Mouse (Mus musculus): Measurements from ENCODE around the gene Tpi1. TPM values are rescaled to one million over a fixed set of nuclear protein-coding genes. Genes with fewer than 3 reads are reported as not detected.
A peak's percentile ranks its signal among the peaks of the same experiment; 100 is the strongest.

Tpi1 gene
- polyA plus RNA-seq, 1 experiment from 2014 or later = 1,271 TPM

DNA sequence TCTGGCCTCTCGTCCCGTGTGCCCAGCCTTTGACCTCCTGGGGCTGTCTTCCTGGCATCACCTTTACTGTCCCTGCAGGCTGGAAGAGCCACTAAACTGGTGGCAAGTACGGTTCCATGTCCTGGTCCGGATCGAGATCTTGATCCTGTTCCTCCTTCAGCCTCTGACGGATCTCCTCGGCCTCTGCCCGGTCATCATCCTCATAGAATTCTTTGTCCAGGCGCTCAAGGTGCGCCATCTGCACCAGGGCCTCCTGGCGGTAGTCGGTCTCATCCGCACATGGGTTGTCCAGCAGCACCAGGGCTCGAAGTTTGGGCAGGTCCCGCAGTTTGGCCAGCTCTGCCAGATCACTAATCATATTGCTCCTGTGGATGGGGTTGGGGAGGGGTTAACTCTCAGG is 43.6 kb downstream of the Tpi1 start:
- no peak for ATAC-seq
- 86% methylated on average over 15 of the region's 15 CpGs for WGBS
- Histone ChIP-seq H3K27me3 (replicated peaks; ENCODE audit: control insufficient read depth, insufficient read depth, low read length) (peaks cover 5% of the 10 kb centered on the region), H3K4me3 (ENCODE audit: low read length) (no peak overlapping the region), H3K9ac (ENCODE audit: low read depth, low read length) (no peak overlapping the region), H3K4me1 (ENCODE audit: control insufficient read depth, insufficient read depth, low read length) (peaks cover 17% of the 10 kb centered on the region), H3K9me3 (ENCODE audit: control insufficient read depth, low read length) (no peaks in the 10 kb centered on the region), H3K36me3 (ENCODE audit: control insufficient read depth, insufficient read depth, low read length) (no peaks in the 10 kb centered on the region), H3K27ac (ENCODE audit: low read length) (no peak overlapping the region), H3K4me2 (ENCODE audit: low read depth, low read length) (no peak overlapping the region)

DNA sequence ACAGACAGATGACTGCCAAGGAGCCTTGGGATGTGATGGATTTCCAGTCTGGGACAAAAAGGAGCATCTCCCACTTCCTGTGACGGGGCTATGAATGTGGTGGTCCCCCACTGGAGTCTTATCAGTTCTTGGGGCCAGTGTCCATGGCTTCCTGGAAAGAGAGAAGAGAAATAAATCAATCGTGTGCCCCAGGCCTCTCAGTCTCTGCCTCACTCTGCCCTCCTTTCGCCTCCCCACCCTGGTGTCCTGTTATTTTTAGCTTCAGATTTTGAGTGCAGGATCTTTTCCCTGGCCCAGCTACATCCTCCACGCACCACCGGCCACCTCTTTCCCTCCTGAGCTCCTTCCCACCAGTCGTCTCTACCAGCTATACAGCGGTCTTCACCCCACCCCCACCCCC is 44.1 kb downstream of the Tpi1 start:
- no peak for ATAC-seq
- H3K4me2 ChIP-seq (ENCODE audit: low read depth, low read length) = peak overlapping the region; percentile 82
- no peak overlapping the region for H3K27ac ChIP-seq (ENCODE audit: low read length)
- H3K9me3 ChIP-seq (ENCODE audit: control insufficient read depth, low read length) = no peaks in the 10 kb centered on the region
- WGBS = 58% methylated on average over 7 of the region's 7 CpGs
- H3K4me1 ChIP-seq (ENCODE audit: control insufficient read depth, insufficient read depth, low read length) = peaks cover 17% of the 10 kb centered on the region
- H3K4me3 ChIP-seq (ENCODE audit: low read length) = peak overlapping the region; percentile 57
- H3K27me3 ChIP-seq (replicated peaks; ENCODE audit: control insufficient read depth, insufficient read depth, low read length) = peaks cover 5% of the 10 kb centered on the region
- H3K9ac ChIP-seq (ENCODE audit: low read depth, low read length) = 0 out of 2 replicates have a peak overlapping the region, but pooled peaks have one; percentile 69
- no peaks in the 10 kb centered on the region for H3K36me3 ChIP-seq (ENCODE audit: control insufficient read depth, insufficient read depth, low read length)

DNA sequence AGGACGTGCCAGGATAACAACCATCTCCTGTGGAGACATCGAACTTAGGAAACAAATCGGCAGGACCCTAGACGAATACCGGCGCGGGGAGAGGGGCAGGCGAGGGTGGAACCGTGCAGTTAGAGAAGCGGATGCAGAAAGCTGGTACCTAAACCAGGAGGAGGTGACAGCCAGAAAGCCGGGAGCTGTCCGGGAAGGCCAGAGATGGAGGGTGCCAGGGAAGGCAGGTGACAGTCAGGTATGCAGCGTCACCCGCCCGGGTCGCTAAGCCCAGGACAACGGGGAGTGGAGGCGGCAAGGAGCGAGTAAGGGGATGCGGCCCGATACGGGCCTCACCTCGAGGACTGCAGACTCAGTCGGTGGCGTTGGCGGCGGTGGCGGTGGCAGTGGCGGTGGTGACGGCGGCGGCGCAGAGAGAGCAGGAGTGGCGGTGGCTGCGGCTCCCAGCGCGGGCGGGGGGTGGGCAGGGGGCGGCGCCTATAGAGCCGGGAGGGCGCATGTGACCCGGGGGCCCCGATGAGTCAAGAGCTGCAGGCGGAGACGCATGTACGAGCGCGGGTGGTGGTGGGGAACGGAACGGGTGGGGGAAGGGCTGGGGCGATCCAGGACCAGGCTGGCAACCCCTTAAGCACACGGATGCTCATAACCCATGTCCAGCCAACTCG is 44.9 kb downstream of the Tpi1 start, which contains the start of gene Eno2:
Gene Eno2, minus strand, starts transcription at position 573 of the 665 bp plus-strand sequence.
- Histone ChIP-seq H3K9me3 (ENCODE audit: control insufficient read depth, low read length) (no peaks in the 10 kb centered on the region), H3K36me3 (ENCODE audit: control insufficient read depth, insufficient read depth, low read length) (no peaks in the 10 kb centered on the region), H3K27me3 (replicated peaks; ENCODE audit: control insufficient read depth, insufficient read depth, low read length) (peaks cover 5% of the 10 kb centered on the region), H3K4me3 (ENCODE audit: low read length) (peak within 1 kb of the TSS; percentile 57), H3K27ac (ENCODE audit: low read length) (no peak within 1 kb of the TSS), H3K4me1 (ENCODE audit: control insufficient read depth, insufficient read depth, low read length) (peaks cover 17% of the 10 kb centered on the region), H3K9ac (ENCODE audit: low read depth, low read length) (peak within 1 kb of the TSS; percentile 69), H3K4me2 (ENCODE audit: low read depth, low read length) (peak within 1 kb of the TSS; percentile 82)
- WGBS = under 1% methylated on average over 44 of the region's 54 CpGs
- ATAC-seq = peak; percentile 83

DNA sequence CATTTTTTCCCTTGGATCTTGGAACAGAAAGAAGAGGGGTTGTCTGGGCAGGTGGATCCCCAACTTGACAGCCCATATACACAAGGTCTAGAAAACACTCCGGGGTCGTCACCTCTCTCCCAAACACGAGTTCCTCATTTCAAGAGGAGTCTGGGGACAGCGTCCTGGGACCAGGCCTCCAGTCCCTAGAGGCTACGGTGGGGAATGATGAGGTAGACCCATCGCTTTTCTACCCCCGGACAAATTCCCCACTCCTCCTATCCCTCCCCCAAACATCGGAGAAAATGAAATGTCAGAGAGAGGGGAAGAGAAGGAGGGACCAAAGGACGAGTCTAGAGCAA is 45.4 kb downstream of the Tpi1 start:
- ATAC-seq = no peak
- Histone ChIP-seq H3K36me3 (ENCODE audit: control insufficient read depth, insufficient read depth, low read length) (no peaks in the 10 kb centered on the region), H3K27ac (ENCODE audit: low read length) (no peak overlapping the region), H3K4me2 (ENCODE audit: low read depth, low read length) (peak overlapping the region; percentile 82), H3K9me3 (ENCODE audit: control insufficient read depth, low read length) (no peaks in the 10 kb centered on the region), H3K4me3 (ENCODE audit: low read length) (peak overlapping the region; percentile 57), H3K4me1 (ENCODE audit: control insufficient read depth, insufficient read depth, low read length) (peaks cover 17% of the 10 kb centered on the region), H3K9ac (ENCODE audit: low read depth, low read length) (peak overlapping the region; percentile 69), H3K27me3 (replicated peaks; ENCODE audit: control insufficient read depth, insufficient read depth, low read length) (peaks cover 5% of the 10 kb centered on the region)
- WGBS = 8% methylated on average over 9 of the region's 9 CpGs

DNA sequence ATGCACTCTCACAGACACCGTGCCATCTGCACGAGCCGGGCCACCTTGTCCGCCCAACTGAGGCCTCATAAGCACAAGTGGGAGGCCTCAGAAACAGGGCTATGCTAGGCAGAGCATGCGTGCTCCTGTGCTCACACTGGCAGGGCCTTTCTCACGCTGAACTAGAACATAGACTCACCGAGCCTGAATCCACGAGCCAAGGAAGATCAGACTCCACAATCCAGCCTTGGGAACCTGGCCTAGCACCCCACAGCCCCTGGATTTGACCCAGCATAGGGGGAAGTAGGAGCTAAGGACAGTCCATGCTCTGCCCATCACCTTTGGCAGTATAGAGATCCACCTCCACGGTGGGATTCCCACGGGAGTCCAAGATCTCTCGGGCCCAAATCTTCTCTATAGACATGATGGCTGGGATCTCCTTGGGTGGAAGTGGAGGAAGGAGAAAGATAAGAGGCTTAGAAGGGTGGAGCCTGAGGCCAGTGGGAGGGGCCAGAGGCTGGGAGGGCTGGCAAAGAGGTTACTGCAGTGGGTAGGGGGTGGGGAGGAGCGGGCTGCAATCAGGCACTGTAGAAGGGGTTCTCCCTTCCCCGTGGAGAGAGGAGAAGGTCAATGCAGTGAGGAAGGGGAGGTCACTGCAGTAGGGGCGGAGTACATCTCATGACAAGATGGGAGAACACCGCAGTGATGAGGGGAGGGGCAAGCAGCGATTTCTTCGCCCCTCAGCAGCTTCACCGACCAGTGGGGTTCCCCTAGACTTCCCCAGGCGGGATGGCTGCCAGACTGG is 46.0 kb downstream of the Tpi1 start:
- Histone ChIP-seq H3K27ac (ENCODE audit: low read length) (no peak overlapping the region), H3K36me3 (ENCODE audit: control insufficient read depth, insufficient read depth, low read length) (no peaks in the 10 kb centered on the region), H3K9ac (ENCODE audit: low read depth, low read length) (peak overlapping the region; percentile 69; the same call in 1 of the 2 replicates), H3K4me3 (ENCODE audit: low read length) (peak overlapping the region; percentile 57), H3K9me3 (ENCODE audit: control insufficient read depth, low read length) (no peaks in the 10 kb centered on the region), H3K4me2 (ENCODE audit: low read depth, low read length) (peak overlapping the region; percentile 82), H3K4me1 (ENCODE audit: control insufficient read depth, insufficient read depth, low read length) (peaks cover 17% of the 10 kb centered on the region), H3K27me3 (replicated peaks; ENCODE audit: control insufficient read depth, insufficient read depth, low read length) (peaks cover 5% of the 10 kb centered on the region)
- peak; percentile 26; the same call in 1 of the 2 replicates for ATAC-seq
- 41% methylated on average over 19 of the region's 19 CpGs for WGBS

DNA sequence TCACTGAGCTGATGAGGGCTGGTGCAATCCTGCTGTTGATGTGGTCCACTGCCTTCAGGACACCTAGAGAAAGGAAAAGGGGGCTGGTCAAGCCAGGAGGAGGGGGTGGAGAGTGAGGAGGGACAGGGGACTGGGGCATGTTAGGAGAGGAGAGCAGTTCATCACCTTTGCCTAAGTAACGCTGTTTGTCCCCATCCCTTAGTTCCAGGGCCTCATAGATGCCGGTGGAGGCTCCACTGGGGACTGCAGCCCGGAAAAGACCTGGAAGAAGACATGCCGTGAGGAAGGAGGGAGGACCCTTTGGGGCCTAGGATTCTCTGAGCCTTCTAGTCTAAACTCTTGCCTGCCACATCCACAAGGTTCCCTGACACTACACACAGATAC is 46.6 kb downstream of the Tpi1 start:
- H3K4me1 ChIP-seq (ENCODE audit: control insufficient read depth, insufficient read depth, low read length) = peaks cover 17% of the 10 kb centered on the region
- WGBS = 58% methylated on average over 4 of the region's 4 CpGs
- H3K36me3 ChIP-seq (ENCODE audit: control insufficient read depth, insufficient read depth, low read length) = no peaks in the 10 kb centered on the region
- peaks cover 5% of the 10 kb centered on the region for H3K27me3 ChIP-seq (replicated peaks; ENCODE audit: control insufficient read depth, insufficient read depth, low read length)
- no peaks in the 10 kb centered on the region for H3K9me3 ChIP-seq (ENCODE audit: control insufficient read depth, low read length)
- ATAC-seq = no peak
- 0 out of 2 replicates have a peak overlapping the region, but pooled peaks have one; percentile 82 for H3K4me2 ChIP-seq (ENCODE audit: low read depth, low read length)
- H3K4me3 ChIP-seq (ENCODE audit: low read length) = no peak overlapping the region
- H3K27ac ChIP-seq (ENCODE audit: low read length) = no peak overlapping the region
- no peak overlapping the region for H3K9ac ChIP-seq (ENCODE audit: low read depth, low read length)

DNA sequence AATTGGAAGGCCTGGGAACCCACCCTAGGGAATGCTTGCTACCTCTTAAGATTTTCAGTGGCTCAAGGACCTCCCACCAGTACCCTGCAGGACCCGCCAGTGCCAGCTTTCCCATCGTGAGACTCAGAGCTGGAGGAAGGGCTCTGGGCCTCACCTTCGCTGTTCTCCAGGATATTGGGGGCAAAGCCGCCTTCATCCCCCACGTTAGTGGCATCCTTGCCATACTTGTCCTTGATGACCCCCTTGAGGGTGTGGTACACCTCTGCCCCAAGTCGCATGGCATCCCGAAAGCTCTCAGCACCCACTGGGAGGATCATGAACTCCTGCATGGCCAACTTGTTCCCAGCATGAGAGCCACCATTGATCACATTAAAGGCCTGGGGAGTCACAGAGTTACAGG is 48.1 kb downstream of the Tpi1 start:
- ATAC-seq = no peak
- H3K36me3 ChIP-seq (ENCODE audit: control insufficient read depth, insufficient read depth, low read length) = no peaks in the 10 kb centered on the region
- peaks cover 17% of the 10 kb centered on the region for H3K4me1 ChIP-seq (ENCODE audit: control insufficient read depth, insufficient read depth, low read length)
- no peak overlapping the region for H3K4me2 ChIP-seq (ENCODE audit: low read depth, low read length)
- no peak overlapping the region for H3K4me3 ChIP-seq (ENCODE audit: low read length)
- no peaks in the 10 kb centered on the region for H3K9me3 ChIP-seq (ENCODE audit: control insufficient read depth, low read length)
- WGBS = 84% methylated on average over 7 of the region's 7 CpGs
- no peak overlapping the region for H3K9ac ChIP-seq (ENCODE audit: low read depth, low read length)
- peaks cover 5% of the 10 kb centered on the region for H3K27me3 ChIP-seq (replicated peaks; ENCODE audit: control insufficient read depth, insufficient read depth, low read length)
- no peak overlapping the region for H3K27ac ChIP-seq (ENCODE audit: low read length)

Other genes starting within 250 kb of the Tpi1 start
- gene C1rb, start 244.0 kb downstream of the Tpi1 start, polyA plus RNA-seq (2015; fragmentation: Nextera tagmentation; extraction: Ambion mirVana) = not detected in 2 replicates
- gene C1s2, start 178.2 kb downstream of the Tpi1 start, polyA plus RNA-seq (2015; fragmentation: Nextera tagmentation; extraction: Ambion mirVana) = 0.06 TPM in 1 of 2 replicates, not detected in the other
- gene Lpcat3, start 151.3 kb downstream of the Tpi1 start, polyA plus RNA-seq (2015; fragmentation: Nextera tagmentation; extraction: Ambion mirVana) = 195 and 219 TPM in 2 replicates
- gene Emg1, start 102.1 kb downstream of the Tpi1 start, polyA plus RNA-seq (2015; fragmentation: Nextera tagmentation; extraction: Ambion mirVana) = 202 and 222 TPM in 2 replicates
- gene Phb2, start 102.0 kb downstream of the Tpi1 start, polyA plus RNA-seq (2015; fragmentation: Nextera tagmentation; extraction: Ambion mirVana) = 471 and 489 TPM in 2 replicates
- gene Ptpn6, start 75.6 kb downstream of the Tpi1 start, polyA plus RNA-seq (2015; fragmentation: Nextera tagmentation; extraction: Ambion mirVana) = 20.4 and 22.5 TPM in 2 replicates
- gene Grcc10, start 72.9 kb downstream of the Tpi1 start, polyA plus RNA-seq (2015; fragmentation: Nextera tagmentation; extraction: Ambion mirVana) = 309 and 334 TPM in 2 replicates
- not detected in 2 replicates for gene Gm45234, start 58.3 kb downstream of the Tpi1 start, polyA plus RNA-seq (2015; fragmentation: Nextera tagmentation; extraction: Ambion mirVana)
- 8.3 and 8.8 TPM in 2 replicates for gene Atn1, start 57.8 kb downstream of the Tpi1 start, polyA plus RNA-seq (2015; fragmentation: Nextera tagmentation; extraction: Ambion mirVana)
- 7.1 and 7.9 TPM in 2 replicates for gene Eno2, start 44.6 kb downstream of the Tpi1 start, polyA plus RNA-seq (2015; fragmentation: Nextera tagmentation; extraction: Ambion mirVana)
- gene Lrrc23, start 34.6 kb downstream of the Tpi1 start, polyA plus RNA-seq (2015; fragmentation: Nextera tagmentation; extraction: Ambion mirVana) = 0.18 and 0.26 TPM in 2 replicates
- 25.7 and 31.7 TPM in 2 replicates for gene Spsb2, start 5.6 kb downstream of the Tpi1 start, polyA plus RNA-seq (2015; fragmentation: Nextera tagmentation; extraction: Ambion mirVana)
- 106 and 117 TPM in 2 replicates for gene Usp5, start 15.2 kb upstream of the Tpi1 start, polyA plus RNA-seq (2015; fragmentation: Nextera tagmentation; extraction: Ambion mirVana)
- 153 and 183 TPM in 2 replicates for gene Cdca3, start 15.3 kb upstream of the Tpi1 start, polyA plus RNA-seq (2015; fragmentation: Nextera tagmentation; extraction: Ambion mirVana)
- gene Gnb3, start 26.0 kb upstream of the Tpi1 start, polyA plus RNA-seq (2015; fragmentation: Nextera tagmentation; extraction: Ambion mirVana) = 0.70 and 1.7 TPM in 2 replicates
- gene P3h3, start 43.5 kb upstream of the Tpi1 start, polyA plus RNA-seq (2015; fragmentation: Nextera tagmentation; extraction: Ambion mirVana) = 5.6 and 7.2 TPM in 2 replicates
- gene Gpr162, start 49.7 kb upstream of the Tpi1 start, polyA plus RNA-seq (2015; fragmentation: Nextera tagmentation; extraction: Ambion mirVana) = 0.75 and 0.77 TPM in 2 replicates
- gene Cd4, start 73.9 kb upstream of the Tpi1 start, polyA plus RNA-seq (2015; fragmentation: Nextera tagmentation; extraction: Ambion mirVana) = 0.44 and 0.70 TPM in 2 replicates
- 1.9 TPM in 2 replicates for gene Lag3, start 97.4 kb upstream of the Tpi1 start, polyA plus RNA-seq (2015; fragmentation: Nextera tagmentation; extraction: Ambion mirVana)
- gene Ptms, start 105.8 kb upstream of the Tpi1 start, polyA plus RNA-seq (2015; fragmentation: Nextera tagmentation; extraction: Ambion mirVana) = 87.8 and 173 TPM in 2 replicates
- 296 and 299 TPM in 2 replicates for gene Mlf2, start 117.1 kb upstream of the Tpi1 start, polyA plus RNA-seq (2015; fragmentation: Nextera tagmentation; extraction: Ambion mirVana)
- 170 and 176 TPM in 2 replicates for gene Cops7a, start 151.2 kb upstream of the Tpi1 start, polyA plus RNA-seq (2015; fragmentation: Nextera tagmentation; extraction: Ambion mirVana)
- 1.9 and 2.0 TPM in 2 replicates for gene Pianp, start 182.4 kb upstream of the Tpi1 start, polyA plus RNA-seq (2015; fragmentation: Nextera tagmentation; extraction: Ambion mirVana)
- 8.9 and 10.3 TPM in 2 replicates for gene Zfp384, start 194.8 kb upstream of the Tpi1 start, polyA plus RNA-seq (2015; fragmentation: Nextera tagmentation; extraction: Ambion mirVana)
- 96.0 and 105 TPM in 2 replicates for gene Ing4, start 225.5 kb upstream of the Tpi1 start, polyA plus RNA-seq (2015; fragmentation: Nextera tagmentation; extraction: Ambion mirVana)
- gene Acrbp, start 235.4 kb upstream of the Tpi1 start, polyA plus RNA-seq (2015; fragmentation: Nextera tagmentation; extraction: Ambion mirVana) = 9.8 and 10.6 TPM in 2 replicates

All from intestine, embryonic 16.5 days (tissue).